Mouse (Mus musculus) C2C12 (cell line): ENCODE measurements around the gene Rcvrn. TPM values are rescaled to one million over a fixed set of nuclear protein-coding genes. Genes with fewer than 3 reads are reported as not detected.

Experiments
- H3K27me3 ChIP-seq: one replicate; pipeline ENCODE4 v1.6.1; 2011; ENCODE audit not compliant: control insufficient read depth, insufficient read depth, insufficient read length
- H3K36me3 ChIP-seq: one replicate; pipeline ENCODE4 v1.6.1; 2011; ENCODE audit not compliant: control insufficient read depth, insufficient read depth
- H3K4me3 ChIP-seq: one replicate; pipeline ENCODE4 v1.5.1; 2011; ENCODE audit warnings: mild to moderate bottlenecking, control low read depth; ENCODE audit not compliant: poor library complexity, insufficient read depth, severe bottlenecking
- H3K79me2 ChIP-seq: one replicate; pipeline ENCODE4 v1.6.1; 2011; ENCODE audit not compliant: control insufficient read depth, insufficient read depth
- H3K79me3 ChIP-seq: one replicate; pipeline ENCODE4 v1.6.1; 2011; ENCODE audit warnings: low read depth, control low read depth
- H3ac ChIP-seq: one replicate; pipeline ENCODE3; 2011; ENCODE audit warnings: low read depth; ENCODE audit not compliant: control insufficient read depth, insufficient read length
- CEBPB ChIP-seq: IDR thresholded peaks from one replicate; pipeline ENCODE4 v1.6.1; 2011; ENCODE audit warnings: low read depth, mild to moderate bottlenecking, control low read depth, moderate library complexity
- CTCF ChIP-seq: IDR thresholded peaks from one replicate; pipeline ENCODE4 v1.5.1; 2011; ENCODE audit not compliant: control insufficient read depth, insufficient read depth, insufficient read length
- FOSL1 ChIP-seq: IDR thresholded peaks from one replicate; pipeline ENCODE4 v1.8.0; 2011; ENCODE audit warnings: mild to moderate bottlenecking, low read length; ENCODE audit not compliant: poor library complexity, insufficient read depth, severe bottlenecking
- MAX ChIP-seq: IDR thresholded peaks from one replicate; pipeline ENCODE4 v1.6.1; 2011; ENCODE audit warnings: mild to moderate bottlenecking, control low read depth
- MYOD1 ChIP-seq: IDR thresholded peaks from one replicate; pipeline ENCODE4 v1.6.1; 2011; ENCODE audit warnings: low read depth; ENCODE audit not compliant: control insufficient read depth, insufficient read length
- MYOG ChIP-seq: IDR thresholded peaks from one replicate; pipeline ENCODE4 v1.6.1; 2011; ENCODE audit not compliant: control insufficient read depth, insufficient read length; ENCODE audit errors: extremely low read depth
- USF1 ChIP-seq: IDR thresholded peaks from one replicate; pipeline ENCODE4 v1.6.1; 2011; ENCODE audit warnings: low read depth, mild to moderate bottlenecking, control low read depth, moderate library complexity
- polyA plus RNA-seq: library from polyadenylated mRNA; unstranded; fragments of >200 nt; fragmentation: generic; extraction: Trizol; gene quantifications from one replicate; pipeline ENCODE4 v1.2.1, GENCODE M21; 2012; ENCODE audit warnings: missing spikeins

Rcvrn gene
- polyA plus RNA-seq, 1 experiment = not detected

DNA sequence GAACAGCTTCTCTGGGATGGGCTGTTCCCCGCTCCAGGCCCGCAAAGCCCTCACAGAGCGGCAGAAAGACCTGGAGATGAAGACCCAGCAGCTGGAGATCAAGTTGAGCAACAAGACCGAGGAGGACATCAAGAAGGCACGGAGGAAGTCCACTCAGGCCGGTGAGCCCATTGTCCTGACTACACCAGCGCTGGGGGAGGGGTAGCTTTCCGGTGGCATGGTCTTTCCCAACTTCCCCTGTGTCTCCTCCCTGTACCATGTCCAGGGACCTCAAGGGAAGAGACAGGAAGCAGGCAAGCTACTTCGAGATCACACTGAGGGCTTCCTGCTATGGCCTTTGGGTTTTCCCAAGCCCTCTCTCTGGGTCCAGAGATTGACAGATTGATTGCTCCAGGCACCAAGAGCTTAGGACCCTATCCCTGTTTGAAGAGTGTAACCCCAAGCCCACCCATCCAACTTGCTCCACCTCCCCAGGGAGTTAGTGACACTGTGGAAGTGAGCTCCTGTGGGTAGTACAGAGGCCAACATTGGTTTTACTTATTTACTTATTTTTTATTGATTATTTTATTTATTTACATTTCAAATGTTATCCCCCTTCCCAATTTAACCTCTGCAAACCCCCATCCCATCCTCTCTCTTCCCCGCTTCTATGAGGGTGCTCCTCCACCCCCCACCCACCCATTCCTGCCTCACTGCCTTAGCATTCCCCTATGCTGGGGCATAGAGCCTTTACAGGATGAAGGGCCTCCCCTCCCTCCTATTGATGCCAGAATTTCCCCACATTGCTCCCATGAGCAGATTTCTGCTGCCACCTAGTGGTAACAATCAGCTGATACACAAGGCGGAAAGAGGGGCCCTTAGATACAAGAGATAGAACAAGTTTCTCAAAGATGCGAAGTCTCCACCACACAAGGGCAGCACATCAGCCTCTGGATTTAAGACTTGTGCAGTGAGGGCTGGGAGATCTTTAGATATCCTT is 19.3 kb upstream of the Rcvrn start:
- Histone ChIP-seq H3K4me3 (no peak overlapping the region), H3K79me3 (no peaks in the 10 kb centered on the region), H3K27me3 (peaks cover 31% of the 10 kb centered on the region), H3K79me2 (no peaks in the 10 kb centered on the region), H3K36me3 (no peaks in the 10 kb centered on the region), H3ac (no peak overlapping the region)
- TF ChIP-seq MYOD1 (no peak), MAX (no peak), MYOG (no peak), CTCF (no peak), CEBPB (no peak), FOSL1 (no peak), USF1 (no peak)

GRCm38 (mm10) chr11:67679300-67679699 is 15.8 kb upstream of the Rcvrn start:
- Histone ChIP-seq H3K36me3 (no peaks in the 10 kb centered on the region), H3ac (no peak overlapping the region), H3K79me2 (no peaks in the 10 kb centered on the region), H3K79me3 (no peaks in the 10 kb centered on the region), H3K4me3 (no peak overlapping the region), H3K27me3 (peaks cover 11% of the 10 kb centered on the region)
- TF ChIP-seq CEBPB (no peak), MAX (no peak), FOSL1 (no peak), MYOG (no peak), USF1 (no peak), CTCF (no peak), MYOD1 (no peak)

- Histone ChIP-seq H3K79me2 (no peaks in the 10 kb centered on the region), H3K27me3 (peaks cover 8% of the 10 kb centered on the region), H3K79me3 (no peaks in the 10 kb centered on the region), H3K36me3 (no peaks in the 10 kb centered on the region), H3K4me3 (no peak overlapping the region), H3ac (no peak overlapping the region)
- TF ChIP-seq MAX = no peak
- TF ChIP-seq FOSL1 = no peak
- no peak for TF ChIP-seq USF1
- TF ChIP-seq MYOD1 = no peak
- no peak for TF ChIP-seq MYOG
- no peak for TF ChIP-seq CTCF
- TF ChIP-seq CEBPB = no peak
These were observed 15.2 kb upstream of the Rcvrn start for GRCm38 (mm10) chr11:67679930-67680329.

DNA sequence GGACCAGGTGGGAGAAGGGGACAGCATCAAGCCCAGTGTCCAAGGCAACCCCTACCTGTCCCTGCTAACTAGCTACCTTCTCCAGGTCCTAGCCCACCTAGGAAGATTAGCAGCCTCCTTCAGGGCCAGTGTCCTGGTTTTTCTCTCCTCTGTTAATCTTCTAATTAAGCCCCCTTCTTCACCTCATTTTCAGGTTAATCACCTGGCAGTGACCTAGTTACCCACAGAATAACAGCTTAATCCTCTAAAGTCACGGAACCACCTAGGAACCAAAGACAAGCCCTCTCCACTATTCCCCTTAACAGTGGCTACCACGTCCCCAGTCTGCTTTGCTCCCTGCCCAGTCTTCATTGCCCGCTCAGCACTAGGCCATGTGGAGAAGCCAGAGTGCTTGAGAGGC is 13.3 kb upstream of the Rcvrn start:
- Histone ChIP-seq H3K36me3 (no peaks in the 10 kb centered on the region), H3K79me3 (no peaks in the 10 kb centered on the region), H3K4me3 (no peak overlapping the region), H3K79me2 (no peaks in the 10 kb centered on the region), H3K27me3 (no peaks in the 10 kb centered on the region), H3ac (no peak overlapping the region)
- TF ChIP-seq MYOG (no peak), CTCF (no peak), USF1 (no peak), CEBPB (no peak), MYOD1 (no peak), FOSL1 (no peak), MAX (no peak)

DNA sequence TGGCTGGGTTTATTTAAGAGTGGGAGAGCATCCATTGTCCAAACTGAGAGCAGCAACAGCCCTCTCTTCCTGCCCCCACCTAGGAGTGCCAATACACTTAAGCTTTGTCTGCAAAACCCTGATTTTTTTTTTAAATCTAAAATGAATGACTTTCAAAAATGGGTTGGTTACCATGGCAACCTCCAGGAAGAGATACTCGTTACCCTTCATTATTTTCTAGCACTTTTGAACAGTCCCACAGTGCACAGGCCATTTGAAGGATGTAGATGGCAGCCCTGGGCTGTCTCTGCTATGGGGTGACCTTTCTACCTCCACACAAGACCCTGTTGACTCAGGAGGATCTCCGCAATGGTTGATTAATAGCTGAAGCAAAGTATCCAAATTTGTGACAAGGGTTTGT is 9.0 kb upstream of the Rcvrn start:
- H3K4me3 ChIP-seq = no peak overlapping the region
- no peaks in the 10 kb centered on the region for H3K36me3 ChIP-seq
- TF ChIP-seq CEBPB (no peak), MAX (no peak), MYOD1 (no peak), FOSL1 (no peak), MYOG (no peak), CTCF (no peak), USF1 (no peak)
- no peaks in the 10 kb centered on the region for H3K79me3 ChIP-seq
- no peak overlapping the region for H3ac ChIP-seq
- H3K79me2 ChIP-seq = no peaks in the 10 kb centered on the region
- H3K27me3 ChIP-seq = no peaks in the 10 kb centered on the region
